8 mouse cellular contexts compared by ENCODE assay signal in the genomic region with DNA sequence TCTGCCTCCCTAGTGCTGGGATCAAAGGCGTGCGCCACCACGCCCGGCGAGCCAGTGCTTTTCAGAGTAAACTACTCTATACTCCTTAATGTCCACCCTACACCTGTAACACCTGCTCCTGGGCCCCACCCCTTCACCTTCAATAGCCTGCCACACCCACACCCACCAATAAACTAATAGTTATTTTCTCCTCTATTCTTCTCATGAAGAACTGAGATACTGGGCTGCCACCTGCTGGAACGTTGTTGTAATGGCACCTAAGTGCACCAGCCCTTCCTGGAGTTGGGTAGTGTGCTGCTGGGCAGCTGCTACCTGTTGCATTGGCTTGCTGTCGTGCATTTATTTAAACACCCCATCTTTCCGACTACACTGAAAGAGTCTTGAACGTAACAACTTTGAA.
DNase-seq lines count a peak whose midpoint lies in the region; ATAC-seq and TF ChIP-seq lines count a peak whose summit lies in the region.

No protein-coding gene starts in this region.

- peak; percentile 81 for TF ChIP-seq CTCF in lung, adult 2 months (IDR thresholded peaks at IDR 0.05; ENCODE audit: insufficient read depth, low read length)

- no peak for TF ChIP-seq POLR2A in lung, adult 2 months (IDR thresholded peaks at IDR 0.05; ENCODE audit: borderline replicate concordance, extremely low read depth, low read depth, low read length)

- no peak overlapping the region for H3K4me3 ChIP-seq in midbrain, embryonic 14.5 days (replicated peaks; ENCODE audit: low read depth, low read length)
- H3K4me3 ChIP-seq in midbrain, embryonic 16.5 days (ENCODE audit: low read depth, low read length): no peak overlapping the region
- H3K4me3 ChIP-seq in embryonic facial prominence, embryonic 10.5 days: no peak overlapping the region
- H3K4me3 ChIP-seq in intestine, embryonic 16.5 days (ENCODE audit: low read length): no peak overlapping the region
- H3K4me3 ChIP-seq in lung, adult 2 months (replicated peaks; ENCODE audit: extremely low read depth, low read depth, low read length): no peak overlapping the region

- no peaks in the 10 kb centered on the region for H3K9me3 ChIP-seq in midbrain, embryonic 14.5 days (ENCODE audit: control insufficient read depth, low read length)
- H3K9me3 ChIP-seq in midbrain, embryonic 16.5 days (replicated peaks; ENCODE audit: control insufficient read depth, low read length, poor library complexity, severe bottlenecking): no peaks in the 10 kb centered on the region
- no peaks in the 10 kb centered on the region for H3K9me3 ChIP-seq in embryonic facial prominence, embryonic 10.5 days
- H3K9me3 ChIP-seq in intestine, embryonic 16.5 days (ENCODE audit: control insufficient read depth, low read length): no peaks in the 10 kb centered on the region

- 79% methylated on average over 9 of the region's 9 CpGs for WGBS in midbrain, embryonic 14.5 days
- WGBS in midbrain, embryonic 16.5 days: 81% methylated on average over 9 of the region's 9 CpGs
- WGBS in embryonic facial prominence, embryonic 10.5 days: 82% methylated on average over 9 of the region's 9 CpGs
- WGBS in intestine, embryonic 16.5 days: 77% methylated on average over 9 of the region's 9 CpGs
- 78% methylated on average over 9 of the region's 9 CpGs for WGBS in lung, adult 2 months

- no peak overlapping the region for H3K4me2 ChIP-seq in midbrain, embryonic 14.5 days (ENCODE audit: low read length)
- no peak overlapping the region for H3K4me2 ChIP-seq in midbrain, embryonic 16.5 days (ENCODE audit: low read length)
- no peak overlapping the region for H3K4me2 ChIP-seq in intestine, embryonic 16.5 days (ENCODE audit: low read depth, low read length)

- H3K9ac ChIP-seq in midbrain, embryonic 14.5 days (replicated peaks; ENCODE audit: low read length): no peak overlapping the region
- H3K9ac ChIP-seq in midbrain, embryonic 16.5 days (ENCODE audit: low read depth, low read length): no peak overlapping the region
- H3K9ac ChIP-seq in intestine, embryonic 16.5 days (ENCODE audit: low read depth, low read length): no peak overlapping the region

- peak; percentile 80 for DNase-seq in midbrain, embryonic 14.5 days
- peak; percentile 78 for DNase-seq in adrenal gland, postnatal 14 days
- peak; percentile 53 for DNase-seq in embryonic facial prominence, embryonic 10.5 days (ENCODE audit: low spot score)
- peak; percentile 67 for DNase-seq in lung, adult 2 months
- peak; percentile 76 for DNase-seq in right cerebral cortex, postnatal 4 days
- peak; percentile 57 to 70 for DNase-seq in urinary bladder, postnatal 36 days (ENCODE audit: low spot score in 2 of 2)

- H3K4me1 ChIP-seq in midbrain, embryonic 14.5 days (ENCODE audit: control insufficient read depth, insufficient read depth, low read length): 0 out of 2 replicates have a peak, but pooled peaks cover 3% of the 10 kb centered on the region
- H3K4me1 ChIP-seq in midbrain, embryonic 16.5 days (ENCODE audit: control insufficient read depth, insufficient read depth, low read length): no peaks in the 10 kb centered on the region; the same call in none of the 2 replicates
- peaks cover 21% of the 10 kb centered on the region for H3K4me1 ChIP-seq in embryonic facial prominence, embryonic 10.5 days
- H3K4me1 ChIP-seq in intestine, embryonic 16.5 days (ENCODE audit: control insufficient read depth, insufficient read depth, low read length): peaks cover 5% of the 10 kb centered on the region; the same call in 1 of the 2 replicates
- H3K4me1 ChIP-seq in lung, adult 2 months (ENCODE audit: control insufficient read depth, insufficient read depth, low read length): peaks cover 9% of the 10 kb centered on the region

- H3K27me3 ChIP-seq in midbrain, embryonic 14.5 days (ENCODE audit: control insufficient read depth, insufficient read depth, low read length): no peaks in the 10 kb centered on the region
- no peaks in the 10 kb centered on the region for H3K27me3 ChIP-seq in midbrain, embryonic 16.5 days (ENCODE audit: control insufficient read depth, insufficient read depth, low read depth, low read length)
- H3K27me3 ChIP-seq in embryonic facial prominence, embryonic 10.5 days (replicated peaks; ENCODE audit: low read depth, poor library complexity, severe bottlenecking): no peaks in the 10 kb centered on the region
- no peaks in the 10 kb centered on the region for H3K27me3 ChIP-seq in intestine, embryonic 16.5 days (replicated peaks; ENCODE audit: control insufficient read depth, insufficient read depth, low read length)

- no peaks in the 10 kb centered on the region for H3K36me3 ChIP-seq in midbrain, embryonic 14.5 days (ENCODE audit: control insufficient read depth, insufficient read depth, low read length)
- H3K36me3 ChIP-seq in midbrain, embryonic 16.5 days (ENCODE audit: control insufficient read depth, insufficient read depth, low read length): no peaks in the 10 kb centered on the region
- no peaks in the 10 kb centered on the region for H3K36me3 ChIP-seq in embryonic facial prominence, embryonic 10.5 days (replicated peaks)
- no peaks in the 10 kb centered on the region for H3K36me3 ChIP-seq in intestine, embryonic 16.5 days (ENCODE audit: control insufficient read depth, insufficient read depth, low read length)

- ATAC-seq in midbrain, embryonic 14.5 days (ENCODE audit: low FRiP score, low TSS enrichment): no peak
- no peak for ATAC-seq in midbrain, embryonic 16.5 days
- peak; percentile 47; the same call in 1 of the 2 replicates for ATAC-seq in intestine, embryonic 16.5 days

- H3K27ac ChIP-seq in midbrain, embryonic 14.5 days (replicated peaks; ENCODE audit: low read depth, low read length): no peak overlapping the region
- no peak overlapping the region for H3K27ac ChIP-seq in midbrain, embryonic 16.5 days (ENCODE audit: low read length)
- H3K27ac ChIP-seq in embryonic facial prominence, embryonic 10.5 days (replicated peaks): no peak overlapping the region
- no peak overlapping the region for H3K27ac ChIP-seq in intestine, embryonic 16.5 days (ENCODE audit: low read length)
